Mouse (Mus musculus) lung, postnatal 10 days (tissue): ENCODE measurements around the gene Zfp853.

ENCODE experiments used
- DNase-seq: peaks from one replicate; pipeline ENCODE4 v3.0.0; 2021

The Zfp853 gene

GRCm38 (mm10) chr5:143252039-143252438 is 41.4 kb downstream of the Zfp853 start:
- no peak for DNase-seq

- no peak for DNase-seq
Measured at GRCm38 (mm10) chr5:143244926-143245325, 48.5 kb downstream of the Zfp853 start.
